Mouse (Mus musculus) neural tube, embryonic 13.5 days (tissue): ENCODE measurements at regions not wholly inside any gene's neighbourhood (a gene's known extent, or its start where the extent isn't known, plus 50 kb on each side); places are given as distances from the start of the nearest gene placed in this dataset.

ENCODE experiments used
- ATAC-seq: fragments of 200-750 bp; cut with Nextera tagmentation; 2 replicates; pipeline ENCODE4 v1.8.0; 2017; ENCODE audit warnings: low read depth, mild to moderate bottlenecking, moderate TSS enrichment, moderate library complexity
- H3K27ac ChIP-seq: fragments of 300-500 bp; sonication (generic); replicated peaks from 2 replicates; pipeline ENCODE4 v1.5.1; 2015; ENCODE audit warnings: moderate library complexity, mild to moderate bottlenecking, inconsistent platforms
- H3K27me3 ChIP-seq: fragments of 300-500 bp; sonication (generic); 2 replicates; pipeline ENCODE4 v1.6.1; 2015; ENCODE audit warnings: mild to moderate bottlenecking, inconsistent platforms
- H3K36me3 ChIP-seq: fragments of 300-500 bp; sonication (generic); 2 replicates; pipeline ENCODE4 v1.6.1; 2015; ENCODE audit warnings: mild to moderate bottlenecking, inconsistent platforms
- H3K4me1 ChIP-seq: fragments of 300-500 bp; sonication (generic); replicated peaks from 2 replicates; pipeline ENCODE4 v1.6.1; 2015; ENCODE audit warnings: inconsistent platforms
- H3K4me2 ChIP-seq: fragments of 300-500 bp; sonication (generic); 2 replicates; pipeline ENCODE4 v1.6.1; 2015; ENCODE audit warnings: inconsistent platforms, mild to moderate bottlenecking, moderate library complexity
- H3K4me3 ChIP-seq: fragments of 300-500 bp; sonication (generic); 2 replicates; pipeline ENCODE4 v1.5.1; 2015; ENCODE audit warnings: mild to moderate bottlenecking, inconsistent platforms
- H3K9ac ChIP-seq: fragments of 300-500 bp; sonication (generic); 2 replicates; pipeline ENCODE4 v1.6.1; 2015; ENCODE audit warnings: moderate library complexity, mild to moderate bottlenecking, inconsistent platforms
- H3K9me3 ChIP-seq: fragments of 300-500 bp; sonication (generic); 2 replicates; pipeline ENCODE4 v1.6.1; 2016; ENCODE audit warnings: inconsistent platforms
- WGBS: fragments of 180-500 bp; shearing (Covaris S2); methylation state at CpG from one replicate; pipeline ENCODE4 v1.1.7; 2015; 5-methylcytosine and 5-hydroxymethylcytosine counted together

DNA sequence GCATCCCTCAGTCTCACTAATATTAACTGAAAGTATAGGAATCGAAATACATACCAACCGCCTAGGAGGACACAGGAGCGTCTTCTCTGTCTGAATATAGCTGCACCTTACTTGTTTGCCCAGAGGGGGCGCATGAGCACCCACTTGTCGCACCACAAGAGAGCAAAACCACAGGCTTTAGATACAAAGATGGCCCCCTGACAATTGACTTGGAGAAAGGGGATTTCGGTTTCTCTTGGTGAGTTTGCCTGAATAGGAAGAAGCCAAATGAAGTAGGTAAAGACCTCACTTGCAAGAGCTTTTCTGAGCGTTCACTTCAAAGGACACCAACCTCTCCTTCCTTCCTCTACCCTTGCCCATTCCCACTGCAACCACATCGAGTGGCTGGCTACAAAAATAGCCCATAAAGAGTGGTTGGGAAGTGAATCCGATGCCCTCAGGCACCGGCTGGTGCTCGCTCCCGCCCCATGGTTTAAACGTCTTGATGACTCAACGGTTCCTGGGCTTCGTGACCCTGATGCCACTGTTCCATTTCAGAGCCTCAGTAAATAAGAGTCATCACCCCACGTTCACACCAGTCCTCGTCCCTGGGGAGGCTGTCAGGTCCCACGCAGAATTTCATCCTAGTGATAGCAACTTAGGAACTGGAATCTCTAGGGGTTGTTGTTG is 180.1 kb upstream of the Dyrk2 start:
- WGBS: 83% methylated on average over 18 of the region's 18 CpGs
- no peaks in the 10 kb centered on the region for H3K36me3 ChIP-seq
- H3K4me2 ChIP-seq: no peak overlapping the region
- ATAC-seq: no peak
- H3K27ac ChIP-seq: no peak overlapping the region
- H3K9me3 ChIP-seq: no peaks in the 10 kb centered on the region
- H3K9ac ChIP-seq: no peak overlapping the region
- no peaks in the 10 kb centered on the region for H3K27me3 ChIP-seq
- H3K4me3 ChIP-seq: no peak overlapping the region
- peaks cover 9% of the 10 kb centered on the region for H3K4me1 ChIP-seq

- Histone ChIP-seq H3K36me3 (no peaks in the 10 kb centered on the region), H3K9ac (no peak overlapping the region), H3K4me2 (no peak overlapping the region), H3K27ac (no peak overlapping the region), H3K9me3 (no peaks in the 10 kb centered on the region), H3K4me3 (no peak overlapping the region), H3K27me3 (no peaks in the 10 kb centered on the region), H3K4me1 (no peaks in the 10 kb centered on the region)
- WGBS: 93% methylated on average over 6 of the region's 6 CpGs
- no peak for ATAC-seq
Observed at GRCm38 (mm10) chr10:119048643-119049420, 178.8 kb upstream of the Dyrk2 start.

- H3K4me3 ChIP-seq: no peak overlapping the region
- H3K36me3 ChIP-seq: no peaks in the 10 kb centered on the region
- no peak overlapping the region for H3K27ac ChIP-seq
- H3K27me3 ChIP-seq: no peaks in the 10 kb centered on the region
- no peak overlapping the region for H3K4me2 ChIP-seq
- no peak for ATAC-seq
- WGBS: 80% methylated on average over 13 of the region's 13 CpGs
- H3K9me3 ChIP-seq: no peaks in the 10 kb centered on the region
- H3K4me1 ChIP-seq: 0 out of 2 replicates have a peak, but pooled peaks cover 4% of the 10 kb centered on the region
- H3K9ac ChIP-seq: no peak overlapping the region
Observed at GRCm38 (mm10) chr10:119045059-119045458, 175.1 kb upstream of the Dyrk2 start.

- WGBS: 92% methylated on average over 7 of the region's 7 CpGs
- no peak for ATAC-seq
- Histone ChIP-seq H3K36me3 (no peaks in the 10 kb centered on the region), H3K4me2 (no peak overlapping the region), H3K4me3 (no peak overlapping the region), H3K27me3 (no peaks in the 10 kb centered on the region), H3K9ac (no peak overlapping the region), H3K27ac (no peak overlapping the region), H3K4me1 (0 out of 2 replicates have a peak, but pooled peaks cover 4% of the 10 kb centered on the region), H3K9me3 (no peaks in the 10 kb centered on the region)
Observed at GRCm38 (mm10) chr10:119043069-119043468, 173.1 kb upstream of the Dyrk2 start.

DNA sequence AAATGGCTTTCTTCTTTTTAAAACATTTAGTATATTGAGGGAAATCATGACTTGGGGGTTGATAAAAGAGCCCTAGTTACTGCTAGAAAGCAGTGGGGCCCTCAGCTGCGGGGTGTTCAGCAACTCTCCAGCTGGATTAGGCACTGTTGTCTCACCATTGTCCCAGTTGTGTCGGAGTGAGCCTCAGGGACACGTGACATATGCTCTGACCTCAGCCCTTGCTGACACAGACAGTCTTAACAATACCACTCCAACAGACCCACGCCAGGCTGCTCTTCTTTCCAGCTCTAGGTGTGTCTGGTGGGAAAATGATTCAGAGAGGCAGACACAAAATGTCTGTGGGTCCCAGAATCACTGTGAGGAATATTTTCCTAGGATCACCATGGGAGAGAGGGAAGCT is 170.2 kb upstream of the Dyrk2 start:
- H3K27me3 ChIP-seq: no peaks in the 10 kb centered on the region
- H3K9me3 ChIP-seq: no peaks in the 10 kb centered on the region
- H3K9ac ChIP-seq: no peak overlapping the region
- 26% methylated on average over 4 of the region's 4 CpGs for WGBS
- no peak for ATAC-seq
- H3K4me2 ChIP-seq: no peak overlapping the region
- H3K4me1 ChIP-seq: 0 out of 2 replicates have a peak, but pooled peaks cover 4% of the 10 kb centered on the region
- no peaks in the 10 kb centered on the region for H3K36me3 ChIP-seq
- H3K27ac ChIP-seq: no peak overlapping the region
- H3K4me3 ChIP-seq: no peak overlapping the region

GRCm38 (mm10) chr10:119039732-119040131 is 169.7 kb upstream of the Dyrk2 start:
- H3K4me2 ChIP-seq: no peak overlapping the region
- H3K4me1 ChIP-seq: 0 out of 2 replicates have a peak, but pooled peaks cover 4% of the 10 kb centered on the region
- H3K4me3 ChIP-seq: no peak overlapping the region
- no peak for ATAC-seq
- no peaks in the 10 kb centered on the region for H3K36me3 ChIP-seq
- no peaks in the 10 kb centered on the region for H3K27me3 ChIP-seq
- 56% methylated on average over 3 of the region's 3 CpGs for WGBS
- H3K27ac ChIP-seq: no peak overlapping the region
- no peak overlapping the region for H3K9ac ChIP-seq
- H3K9me3 ChIP-seq: no peaks in the 10 kb centered on the region

- no peak overlapping the region for H3K4me2 ChIP-seq
- no peak for ATAC-seq
- H3K27me3 ChIP-seq: no peaks in the 10 kb centered on the region
- 89% methylated on average over 6 of the region's 6 CpGs for WGBS
- no peaks in the 10 kb centered on the region for H3K9me3 ChIP-seq
- no peak overlapping the region for H3K27ac ChIP-seq
- H3K4me3 ChIP-seq: no peak overlapping the region
- 0 out of 2 replicates have a peak, but pooled peaks cover 4% of the 10 kb centered on the region for H3K4me1 ChIP-seq
- H3K36me3 ChIP-seq: no peaks in the 10 kb centered on the region
- no peak overlapping the region for H3K9ac ChIP-seq
Observed at GRCm38 (mm10) chr10:119038991-119039390, 169.0 kb upstream of the Dyrk2 start.

DNA sequence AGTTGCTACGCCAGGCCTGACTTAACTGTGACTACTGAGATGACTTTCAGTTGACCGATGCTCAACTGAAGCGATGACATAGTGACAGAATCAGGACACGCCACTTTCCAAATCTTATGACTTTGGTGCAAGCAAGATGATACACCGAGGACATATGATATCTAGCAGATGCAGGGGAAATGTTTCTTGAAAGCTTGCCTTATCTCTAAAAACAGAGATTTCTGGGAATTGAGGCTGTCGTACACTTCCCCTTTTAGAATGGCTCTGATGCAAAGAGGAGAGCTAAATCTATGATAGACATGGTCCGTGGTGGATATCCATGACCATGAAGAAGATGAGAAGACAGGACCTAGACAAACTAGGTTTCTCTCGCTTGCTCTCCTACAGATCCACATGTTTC is 167.8 kb upstream of the Dyrk2 start:
- Histone ChIP-seq H3K9me3 (no peaks in the 10 kb centered on the region), H3K4me1 (0 out of 2 replicates have a peak, but pooled peaks cover 4% of the 10 kb centered on the region), H3K9ac (no peak overlapping the region), H3K36me3 (no peaks in the 10 kb centered on the region), H3K27me3 (no peaks in the 10 kb centered on the region), H3K4me3 (no peak overlapping the region), H3K27ac (no peak overlapping the region), H3K4me2 (no peak overlapping the region)
- ATAC-seq: no peak
- WGBS: 93% methylated on average over 8 of the region's 8 CpGs

DNA sequence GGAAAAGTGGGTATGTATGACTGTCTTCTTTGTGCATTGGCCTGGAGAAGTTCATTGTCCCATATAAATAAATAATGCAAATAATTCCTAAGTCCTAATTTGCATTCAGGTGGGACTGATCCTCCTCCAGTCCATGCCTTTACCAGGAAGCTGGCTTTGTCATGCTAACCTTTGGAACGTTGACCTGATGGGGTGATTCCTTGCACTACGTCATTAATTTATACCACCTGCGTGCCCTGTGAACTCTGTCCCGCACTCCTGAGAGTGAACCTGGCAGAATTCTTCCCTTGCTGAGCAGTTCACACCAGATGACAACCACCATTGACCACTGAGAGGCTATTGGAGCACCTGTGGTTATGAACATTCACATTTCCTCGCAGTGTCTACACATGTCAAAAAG is 165.9 kb upstream of the Dyrk2 start:
- no peak for ATAC-seq
- no peaks in the 10 kb centered on the region for H3K27me3 ChIP-seq
- H3K4me3 ChIP-seq: no peak overlapping the region
- H3K27ac ChIP-seq: no peak overlapping the region
- 0 out of 2 replicates have a peak, but pooled peaks cover 4% of the 10 kb centered on the region for H3K4me1 ChIP-seq
- H3K9ac ChIP-seq: no peak overlapping the region
- no peaks in the 10 kb centered on the region for H3K9me3 ChIP-seq
- H3K4me2 ChIP-seq: no peak overlapping the region
- no peaks in the 10 kb centered on the region for H3K36me3 ChIP-seq
- 90% methylated on average over 5 of the region's 5 CpGs for WGBS

DNA sequence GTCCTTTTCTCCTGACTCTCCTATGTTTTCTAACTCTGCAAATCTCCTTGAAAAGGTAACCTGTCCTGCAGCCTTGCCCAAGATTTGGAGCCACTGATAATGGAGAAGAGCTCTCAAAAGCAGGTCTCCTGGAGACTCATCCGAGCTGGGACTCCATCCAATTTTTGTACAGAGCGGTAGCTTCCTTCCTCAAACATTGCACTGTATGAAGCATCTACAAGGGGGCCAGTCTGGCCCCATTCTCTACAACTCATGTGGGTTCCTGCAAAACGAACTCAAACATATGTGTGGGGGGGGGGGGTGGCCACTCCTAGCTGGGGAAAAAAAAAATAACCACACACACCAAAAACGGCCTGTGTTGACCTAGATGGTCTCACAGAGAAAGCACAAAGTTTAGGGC is 164.4 kb upstream of the Dyrk2 start:
- Histone ChIP-seq H3K36me3 (no peaks in the 10 kb centered on the region), H3K4me3 (no peak overlapping the region), H3K4me1 (no peaks in the 10 kb centered on the region), H3K27ac (no peak overlapping the region), H3K4me2 (no peak overlapping the region), H3K9me3 (no peaks in the 10 kb centered on the region), H3K9ac (no peak overlapping the region), H3K27me3 (no peaks in the 10 kb centered on the region)
- WGBS: 75% methylated on average over 4 of the region's 4 CpGs
- no peak for ATAC-seq

DNA sequence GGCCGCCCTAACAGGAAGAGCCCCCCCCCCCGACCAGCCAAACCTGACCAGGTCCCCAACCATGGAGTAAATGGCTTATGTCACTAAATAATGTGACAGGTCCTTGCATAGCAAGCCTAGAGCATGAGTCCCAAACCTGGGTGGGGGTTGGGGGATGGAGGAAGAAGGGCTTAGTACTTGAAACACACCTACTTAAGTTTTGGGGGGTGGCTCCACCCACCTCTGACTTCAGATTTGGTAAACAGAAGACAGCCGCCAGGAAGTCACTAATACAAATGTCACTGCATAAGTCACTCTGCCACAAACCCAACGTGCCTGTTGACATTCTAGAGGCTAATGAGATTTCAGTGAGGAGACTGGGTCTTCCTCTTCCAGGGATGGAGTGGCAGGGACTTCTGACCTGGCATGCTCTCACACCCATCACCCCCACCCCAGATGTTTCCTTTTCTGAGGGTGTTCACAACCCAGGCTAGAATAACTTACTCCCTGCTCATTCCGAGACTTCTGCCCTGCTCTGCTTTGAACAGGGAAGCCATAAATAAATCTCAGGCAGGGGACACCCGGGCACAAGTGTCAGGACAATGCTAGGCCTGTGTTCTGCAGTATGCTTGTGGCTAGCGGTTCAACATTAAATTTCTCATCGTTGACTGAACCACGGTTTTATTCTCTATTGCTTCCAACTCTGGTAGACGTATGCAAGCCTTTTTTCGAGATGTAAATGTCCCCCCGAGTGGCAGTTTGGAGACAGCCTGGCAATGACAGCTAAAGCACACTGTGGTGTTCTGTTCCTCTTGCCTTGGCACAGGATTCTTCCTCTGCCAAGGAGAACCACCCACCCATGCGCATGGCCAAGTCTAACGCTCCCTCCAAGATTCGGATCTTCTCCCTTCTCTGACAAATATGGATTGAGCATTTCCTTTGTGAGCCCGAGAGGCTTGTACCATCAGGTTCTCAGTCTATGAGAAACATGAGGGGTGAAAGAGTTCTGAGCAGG is 161.6 kb upstream of the Dyrk2 start:
- Histone ChIP-seq H3K4me3 (no peak overlapping the region), H3K4me1 (peaks cover 8% of the 10 kb centered on the region; the same call in 1 of the 2 replicates), H3K36me3 (no peaks in the 10 kb centered on the region), H3K4me2 (no peak overlapping the region), H3K9ac (no peak overlapping the region), H3K9me3 (no peaks in the 10 kb centered on the region), H3K27ac (no peak overlapping the region), H3K27me3 (no peaks in the 10 kb centered on the region)
- no peak for ATAC-seq
- WGBS: 63% methylated on average over 16 of the region's 16 CpGs
